Mouse (Mus musculus) brain, embryonic 14.5 days (tissue): ENCODE measurements at regions not wholly inside any gene's neighbourhood (a gene's known extent, or its start where the extent isn't known, plus 50 kb on each side); places are given as distances from the start of the nearest gene placed in this dataset.

Experiments
- CTCF ChIP-seq: fragments of 200-500 bp; IDR thresholded peaks from 2 replicates; pipeline ENCODE4 v1.5.1; 2012; ENCODE audit warnings: inconsistent platforms, mild to moderate bottlenecking, moderate library complexity, borderline replicate concordance; ENCODE audit not compliant: insufficient read depth, insufficient read length; ENCODE audit errors: extremely low read depth
- POLR2A ChIP-seq: fragments of 200-500 bp; IDR thresholded peaks from 2 replicates; pipeline ENCODE4 v1.6.1; 2012; ENCODE audit warnings: mild to moderate bottlenecking, inconsistent platforms, borderline replicate concordance; ENCODE audit not compliant: poor library complexity, insufficient read depth, insufficient read length, severe bottlenecking; ENCODE audit errors: extremely low read depth

- no peak for TF ChIP-seq CTCF
- no peak for TF ChIP-seq POLR2A
These were observed 88.7 kb upstream of the Ccdc54 start for GRCm38 (mm10) chr16:50679698-50680097.
